Mouse (Mus musculus): ENCODE data around the gene Palmd.

Gene Palmd

DNA sequence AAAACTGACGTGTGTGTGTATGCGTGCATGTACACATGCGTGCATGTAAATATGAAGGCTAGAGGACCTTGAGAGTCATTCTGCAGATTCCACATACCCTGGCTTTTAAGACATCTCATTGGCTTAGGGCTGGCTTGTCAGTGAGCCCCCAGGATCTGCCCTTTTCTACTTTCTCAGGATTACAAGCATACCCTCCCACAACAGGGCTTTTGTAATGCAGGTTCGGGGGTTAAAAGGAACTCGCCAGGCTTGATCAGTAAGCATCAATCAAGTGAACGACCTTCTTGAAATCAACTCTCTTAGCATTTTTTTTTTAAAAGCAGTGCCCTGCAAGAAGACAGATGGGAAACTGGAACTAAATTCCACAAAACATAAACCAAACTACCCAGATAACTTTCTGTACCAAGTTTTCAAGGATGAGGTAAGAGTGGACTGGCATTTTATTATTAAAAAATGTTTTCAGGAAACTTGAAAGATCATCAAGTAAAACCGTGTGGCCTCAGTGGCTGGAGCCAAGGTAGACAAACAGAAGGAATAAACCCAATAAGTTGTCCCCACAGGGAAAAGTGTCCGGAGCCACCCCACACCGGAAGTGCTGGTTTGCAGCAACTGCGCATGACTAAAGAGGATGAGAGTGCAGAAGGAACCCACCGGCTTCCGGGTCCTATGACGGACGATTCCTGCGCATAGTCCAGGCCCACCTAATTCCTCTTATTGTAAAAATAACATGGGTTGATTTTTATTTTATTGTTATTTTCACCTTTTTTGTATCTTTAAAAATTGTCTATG lies 7.2 kb downstream of the Palmd start:
- no peak for DNase-seq (ENCODE audit: extremely low read depth, low read depth, low spot score)

- no peak for DNase-seq (ENCODE audit: extremely low read depth, low read depth, low spot score)
Observed at GRCm38 (mm10) chr3:116960414-116960813, 8.4 kb downstream of the Palmd start.

DNA sequence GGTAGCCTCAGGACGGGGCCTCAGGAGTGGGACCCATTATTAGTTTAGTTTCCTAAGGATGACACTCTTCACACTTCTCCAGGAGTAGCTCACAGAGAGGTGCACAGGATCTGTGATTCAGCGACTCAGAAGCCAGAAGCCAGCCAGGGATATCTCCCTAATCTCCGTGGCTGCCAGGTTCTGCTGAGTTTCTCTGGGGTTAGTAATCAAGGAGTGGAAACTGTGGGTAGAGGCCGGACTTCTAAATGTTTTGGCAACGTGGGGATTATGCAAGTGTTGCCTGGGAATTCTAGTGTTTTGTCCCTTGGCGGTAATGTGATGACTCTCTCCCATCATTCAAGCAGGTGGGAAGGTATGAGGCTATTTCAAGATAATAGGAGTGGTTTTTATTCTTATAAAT lies 13.7 kb downstream of the Palmd start:
- no peak for DNase-seq (ENCODE audit: extremely low read depth, low read depth, low spot score)

DNA sequence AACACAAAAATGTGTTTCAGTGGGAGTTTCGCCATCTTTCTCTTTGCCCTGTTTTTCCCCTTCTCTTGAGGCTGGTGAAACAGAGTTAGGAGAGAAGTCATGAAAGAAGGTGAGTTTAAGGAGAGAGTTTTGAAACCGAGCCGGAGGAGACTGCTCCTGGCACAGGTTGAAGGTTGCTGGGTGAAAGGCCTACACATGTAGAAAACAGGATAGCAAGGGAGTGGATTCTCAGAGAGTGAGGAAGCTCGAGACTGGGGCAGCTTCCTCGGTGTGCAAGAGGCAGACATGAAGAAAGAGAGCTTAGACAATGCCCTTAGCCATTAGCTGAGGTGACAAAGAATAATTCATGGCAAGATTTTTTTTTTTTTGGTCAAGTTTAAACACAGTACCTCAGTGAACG lies 15.4 kb downstream of the Palmd start:
- no peak for DNase-seq (ENCODE audit: extremely low read depth, low read depth, low spot score)

- no peak for DNase-seq (ENCODE audit: extremely low read depth, low read depth, low spot score)
Observed at GRCm38 (mm10) chr3:116952242-116952899, 16.4 kb downstream of the Palmd start.

DNA sequence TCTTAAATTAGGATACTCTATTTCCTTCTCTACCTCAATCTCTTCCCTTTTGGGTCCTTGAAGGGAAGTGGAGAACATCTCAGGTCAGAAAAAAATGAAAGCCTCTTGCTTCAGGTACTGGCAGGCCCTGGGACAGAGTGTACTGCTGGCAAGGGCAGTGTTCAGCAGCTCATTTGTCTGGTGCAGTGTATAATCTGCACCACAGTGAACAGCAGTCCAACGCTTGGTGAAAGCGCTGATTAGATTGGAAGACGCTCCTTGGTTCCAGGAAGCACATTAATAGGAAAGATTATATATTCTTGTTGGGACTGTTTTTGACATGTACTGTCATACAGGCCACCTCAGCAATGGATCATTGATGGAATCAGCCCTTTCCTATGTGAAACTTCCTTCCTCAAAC lies 17.3 kb downstream of the Palmd start:
- no peak for DNase-seq (ENCODE audit: extremely low read depth, low read depth, low spot score)

DNA sequence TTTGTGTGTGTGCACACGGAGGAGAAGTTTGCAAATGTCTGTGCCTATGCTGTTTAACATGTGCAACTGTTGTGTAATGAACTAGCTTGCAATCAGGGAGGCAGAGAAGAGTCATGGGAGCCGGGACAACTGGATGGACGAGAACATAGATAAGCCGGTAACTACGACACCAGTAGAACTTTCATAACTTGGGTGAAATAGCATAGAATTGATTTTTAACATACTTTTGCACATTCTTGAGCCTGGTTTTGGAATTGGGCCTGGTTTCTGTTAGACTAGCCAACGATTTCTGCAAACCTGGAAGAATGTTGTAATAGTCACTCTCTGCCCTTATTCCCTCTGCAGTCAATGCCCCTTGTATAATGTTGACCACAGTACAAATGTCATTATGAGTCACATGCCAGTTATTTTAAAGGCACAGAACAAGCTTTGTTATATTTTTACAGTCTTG lies 18.1 kb downstream of the Palmd start:
- DNase-seq (ENCODE audit: extremely low read depth, low read depth, low spot score) = peak; percentile 82

- no peak for DNase-seq (ENCODE audit: extremely low read depth, low read depth, low spot score)
Observed at GRCm38 (mm10) chr3:116946476-116946875, 22.3 kb downstream of the Palmd start.

DNA sequence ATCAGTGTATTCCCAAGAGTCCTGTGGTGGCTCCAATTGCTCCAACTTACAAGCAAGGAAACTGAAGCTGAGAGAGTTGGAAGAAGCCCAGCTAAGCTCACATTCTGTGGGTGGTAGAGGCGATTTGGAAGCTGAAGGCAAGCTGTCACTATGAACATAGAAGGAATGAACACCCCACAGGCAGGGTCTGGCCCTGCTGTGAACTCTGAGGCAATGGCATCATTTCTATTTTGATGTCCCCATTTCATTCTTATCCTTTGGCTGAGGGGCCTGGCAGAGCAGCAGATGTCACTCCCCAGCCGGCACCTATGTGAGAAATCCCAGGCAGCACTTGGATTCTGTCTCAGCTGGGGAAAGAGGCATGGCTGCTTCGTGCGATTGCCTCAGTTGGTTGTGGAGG lies 25.4 kb downstream of the Palmd start:
- no peak for DNase-seq (ENCODE audit: extremely low read depth, low read depth, low spot score)

DNA sequence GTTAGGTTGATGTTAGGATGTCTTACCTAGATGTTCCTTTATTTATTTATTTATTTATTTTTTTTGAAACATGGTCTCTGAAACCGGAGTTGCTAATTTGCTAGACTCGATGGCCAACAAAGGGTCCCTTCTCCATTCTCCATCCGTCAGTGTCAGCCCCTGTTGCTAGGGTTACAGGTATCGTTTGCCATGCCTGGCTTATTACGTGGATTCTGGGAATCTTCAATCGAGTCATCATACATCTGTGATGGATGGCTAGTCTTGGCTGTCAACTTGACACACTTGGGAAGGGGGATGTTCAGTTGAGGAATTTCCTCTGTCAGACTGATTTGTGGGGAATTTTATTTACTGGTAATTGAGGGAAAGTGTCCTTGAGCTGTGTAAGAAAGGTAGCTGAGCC lies 26.0 kb downstream of the Palmd start:
- DNase-seq (ENCODE audit: extremely low read depth, low read depth, low spot score) = no peak

GRCm38 (mm10) chr3:116941559-116942117 lies 27.1 kb downstream of the Palmd start:
- DNase-seq (ENCODE audit: extremely low read depth, low read depth, low spot score) = no peak

DNA sequence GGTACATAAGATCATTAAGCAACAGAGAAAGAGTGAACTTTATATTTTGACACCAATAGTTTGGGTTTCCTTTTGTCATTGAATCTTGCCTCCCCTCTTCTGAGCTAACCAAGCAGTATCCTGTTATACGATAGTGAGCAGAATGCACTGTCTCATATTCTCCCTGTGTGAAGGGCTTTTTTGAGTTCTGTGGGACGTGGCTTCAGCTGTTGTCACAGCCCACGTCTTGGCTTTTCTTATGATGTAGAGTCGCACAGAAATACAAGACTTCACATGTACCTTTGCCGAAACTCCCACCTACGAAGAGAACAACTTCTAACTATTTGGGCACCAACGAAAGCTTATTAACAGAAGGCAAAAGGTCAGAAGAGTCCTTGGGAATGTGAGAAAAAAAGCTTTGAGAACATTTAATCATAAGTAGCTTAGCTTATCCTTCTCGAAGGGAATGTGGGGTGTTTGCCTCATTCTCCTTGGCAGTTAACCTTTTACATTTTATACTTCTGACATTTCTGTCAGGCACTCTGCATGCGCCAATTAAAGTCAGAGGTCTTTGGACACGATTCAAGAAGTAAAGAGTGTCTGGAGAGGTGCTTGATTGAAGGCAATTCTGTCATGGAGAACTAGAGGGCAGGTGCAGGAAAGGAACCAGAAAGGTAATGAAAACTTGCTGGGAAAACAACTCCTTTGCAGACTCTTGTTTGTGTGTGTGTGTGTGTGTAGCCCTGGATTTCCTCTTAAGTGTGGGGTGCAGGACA lies 27.8 kb downstream of the Palmd start:
- no peak for DNase-seq (ENCODE audit: extremely low read depth, low read depth, low spot score)

DNA sequence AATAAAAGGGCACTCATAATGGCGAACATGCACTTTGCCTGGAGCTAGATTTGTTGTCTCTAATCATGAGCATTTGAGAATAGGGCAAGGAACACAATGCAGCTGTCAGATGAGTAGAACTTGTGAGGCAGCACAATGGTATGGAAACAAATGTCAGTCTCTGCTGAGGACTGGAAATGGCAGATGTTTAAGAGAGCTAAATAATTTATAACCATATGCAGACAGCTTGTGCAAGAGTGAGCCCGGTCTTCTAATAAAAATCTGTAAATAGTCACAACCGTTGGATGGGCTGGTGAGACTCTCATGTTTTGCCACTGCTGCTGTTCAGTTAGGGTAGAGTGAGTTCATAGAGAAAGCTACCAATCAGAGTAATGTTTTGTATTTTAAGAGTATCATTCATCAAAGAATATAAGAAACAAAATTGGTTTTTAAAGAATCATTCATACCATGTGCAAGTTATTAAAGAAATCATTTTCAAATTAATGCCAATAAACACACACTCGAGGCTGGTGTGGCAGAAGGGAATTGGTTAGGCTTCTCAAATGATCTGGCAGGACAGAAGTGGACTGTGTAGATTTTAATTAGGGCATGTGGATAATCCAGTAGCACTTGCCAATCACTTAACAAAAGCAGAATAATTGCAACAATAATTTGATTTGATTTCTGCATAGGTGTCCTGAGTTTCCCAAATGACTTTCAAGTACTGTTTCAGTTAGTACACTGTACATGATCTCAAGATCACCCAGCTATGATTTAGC lies 31.7 kb downstream of the Palmd start:
- DNase-seq (ENCODE audit: extremely low read depth, low read depth, low spot score) = no peak

GRCm38 (mm10) chr3:116933158-116933557 lies 35.6 kb downstream of the Palmd start:
- DNase-seq (ENCODE audit: extremely low read depth, low read depth, low spot score) = no peak

DNA sequence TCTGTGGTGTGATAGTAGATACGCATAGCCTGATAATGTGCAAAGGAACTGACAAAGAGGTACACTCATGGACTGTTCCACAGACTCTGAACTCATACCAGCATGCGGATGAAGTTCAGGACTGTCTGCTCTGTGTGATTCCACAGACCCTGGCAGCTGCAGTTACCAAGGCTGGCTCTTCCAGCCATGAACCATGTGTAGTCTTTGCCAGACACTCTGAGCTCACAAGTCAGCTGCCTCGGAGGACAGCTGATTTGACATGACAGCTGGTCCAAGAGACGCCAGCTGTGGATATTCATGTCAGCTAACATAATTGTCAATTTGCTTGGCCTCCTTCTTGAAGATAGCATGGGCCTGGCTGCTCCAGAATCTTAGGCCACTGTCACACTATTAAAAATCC lies 39.8 kb downstream of the Palmd start:
- DNase-seq (ENCODE audit: extremely low read depth, low read depth, low spot score) = no peak

DNA sequence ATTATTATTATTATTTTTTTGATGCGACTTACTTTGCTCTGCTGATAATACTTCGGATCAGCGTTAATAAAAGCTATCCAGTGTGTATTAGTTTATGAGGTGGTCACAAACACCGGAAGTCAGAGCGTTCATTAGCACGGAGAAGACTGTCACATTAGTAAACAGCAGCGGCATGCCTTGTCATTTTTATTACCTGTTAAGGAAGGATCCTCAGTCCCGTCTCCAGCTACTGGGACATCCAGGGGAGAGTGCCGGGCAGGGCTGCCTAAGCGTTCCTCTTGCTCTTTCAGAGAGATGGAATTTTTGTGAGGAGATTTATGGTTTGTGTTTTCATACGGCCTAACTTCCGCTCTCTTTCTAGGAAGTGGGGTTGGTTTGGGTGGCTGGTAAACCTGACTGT lies 45.7 kb downstream of the Palmd start:
- no peak for DNase-seq (ENCODE audit: extremely low read depth, low read depth, low spot score)

GRCm38 (mm10) chr3:116921535-116921934 lies 47.3 kb downstream of the Palmd start:
- no peak for DNase-seq (ENCODE audit: extremely low read depth, low read depth, low spot score)

DNA sequence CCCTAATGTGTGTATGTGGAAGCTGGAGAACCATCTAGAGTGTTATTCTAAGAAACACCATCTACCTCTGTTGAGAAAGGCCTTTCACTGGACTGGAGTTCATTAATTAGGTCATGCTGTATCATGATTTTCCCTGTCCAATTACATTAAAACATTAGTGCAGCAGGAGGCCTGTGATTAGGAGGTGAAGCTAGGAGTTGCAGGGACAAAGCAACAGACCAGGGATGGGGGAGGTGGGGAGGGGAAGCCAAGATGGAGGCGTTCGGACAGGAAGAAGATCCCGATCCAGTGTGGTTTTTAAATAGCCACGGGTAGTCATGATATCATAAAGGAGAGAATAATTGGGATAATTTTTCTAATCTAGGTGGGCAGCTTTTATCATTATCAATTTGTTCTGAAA lies 51.8 kb downstream of the Palmd start:
- DNase-seq (ENCODE audit: extremely low read depth, low read depth, low spot score) = no peak

GRCm38 (mm10) chr3:116914931-116915330 lies 53.9 kb downstream of the Palmd start:
- no peak for DNase-seq (ENCODE audit: extremely low read depth, low read depth, low spot score)

GRCm38 (mm10) chr3:116914374-116914773 lies 54.4 kb downstream of the Palmd start:
- no peak for DNase-seq (ENCODE audit: extremely low read depth, low read depth, low spot score)

- no peak for DNase-seq (ENCODE audit: extremely low read depth, low read depth, low spot score)
Observed at GRCm38 (mm10) chr3:116906596-116906995, 62.2 kb downstream of the Palmd start.
